Mouse (Mus musculus): Measurements from ENCODE around the gene Gm7579. TPM values are rescaled to one million over a fixed set of nuclear protein-coding genes. Genes with fewer than 3 reads are reported as not detected.
"Not testable (repeated sequence)": the region's sequence is repeated elsewhere in the genome, so short reads cannot be mapped to it uniquely, and the experiment has no call there.

Gene Gm7579
- not detected in 2 replicates for polyA plus RNA-seq (2014; fragmentation: Nextera tagmentation; extraction: Ambion mirVana)

DNA sequence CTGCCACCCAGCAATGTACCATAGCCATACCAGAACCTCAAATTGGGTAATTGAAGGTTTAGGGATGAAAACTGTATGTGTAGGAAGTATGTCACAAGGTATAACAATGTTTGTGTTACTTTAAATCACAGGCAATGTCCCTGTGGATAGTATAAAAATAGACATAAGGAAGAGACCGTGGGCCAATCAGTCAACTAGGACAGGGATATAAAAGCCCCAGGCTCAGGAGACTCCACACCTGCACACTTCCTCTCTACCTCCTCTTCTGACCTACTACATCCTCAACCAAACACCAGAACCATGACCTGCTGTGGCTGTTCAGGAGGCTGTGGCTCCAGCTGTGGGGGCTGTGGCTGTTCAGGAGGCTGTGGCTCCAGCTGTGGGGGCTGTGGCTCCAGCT lies at the start of gene Gm7579:
TSS of gene Gm7579 (plus strand) at position 301 of the 400 bp plus-strand sequence.
- WGBS: 77% methylated on average over 1 of the region's 1 CpGs

DNA sequence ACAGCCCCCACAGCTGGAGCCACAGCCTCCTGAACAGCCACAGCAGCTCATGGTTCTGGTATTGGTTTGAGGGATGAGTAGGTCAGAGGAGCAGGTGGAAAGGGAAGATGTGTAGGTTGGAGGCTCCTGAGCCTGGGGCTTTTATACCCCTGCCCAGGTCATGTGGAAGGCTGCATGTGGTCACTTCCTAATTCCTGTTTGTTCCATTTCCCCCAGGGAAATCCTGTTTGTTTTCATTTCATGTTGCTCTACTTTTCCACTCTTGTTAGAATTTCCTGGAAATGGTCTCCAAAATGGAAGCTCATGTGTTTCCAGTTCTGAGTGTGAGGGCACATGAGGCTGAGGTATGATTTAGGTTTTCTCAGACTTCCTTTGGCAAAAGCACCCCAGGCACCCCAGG lies 46.0 kb upstream of the Gm7579 start, which contains the start of gene Gm4553:
TSS of gene Gm4553 (minus strand) at position 101 of the 400 bp plus-strand sequence.
- H3K4me3 ChIP-seq (ENCODE audit: low read depth, low read length); H3K36me3 ChIP-seq (ENCODE audit: control insufficient read depth, insufficient read depth, low read length): not testable (repeated sequence)

More for the DNA sequence above, at the start of gene Gm7579:
- Histone ChIP-seq H3K4me2 (ENCODE audit: low read length) (no peak within 1 kb of the TSS), H3K36me3 (ENCODE audit: control insufficient read depth, insufficient read depth, low read length) (no peaks in the 10 kb centered on the region), H3K27me3 (replicated peaks; ENCODE audit: control insufficient read depth, insufficient read depth, low read length) (no peaks in the 10 kb centered on the region), H3K9ac (ENCODE audit: low read length) (no peak within 1 kb of the TSS), H3K9me3 (replicated peaks; ENCODE audit: control insufficient read depth, low read length) (no peaks in the 10 kb centered on the region), H3K27ac (ENCODE audit: low read depth, low read length) (no peak within 1 kb of the TSS), H3K4me1 (ENCODE audit: control insufficient read depth, insufficient read depth, low read length) (no peaks in the 10 kb centered on the region), H3K4me3 (ENCODE audit: low read depth, low read length) (no peak within 1 kb of the TSS)
- DNase-seq (ENCODE audit: low spot score) (no peak), ATAC-seq (no peak)

DNA sequence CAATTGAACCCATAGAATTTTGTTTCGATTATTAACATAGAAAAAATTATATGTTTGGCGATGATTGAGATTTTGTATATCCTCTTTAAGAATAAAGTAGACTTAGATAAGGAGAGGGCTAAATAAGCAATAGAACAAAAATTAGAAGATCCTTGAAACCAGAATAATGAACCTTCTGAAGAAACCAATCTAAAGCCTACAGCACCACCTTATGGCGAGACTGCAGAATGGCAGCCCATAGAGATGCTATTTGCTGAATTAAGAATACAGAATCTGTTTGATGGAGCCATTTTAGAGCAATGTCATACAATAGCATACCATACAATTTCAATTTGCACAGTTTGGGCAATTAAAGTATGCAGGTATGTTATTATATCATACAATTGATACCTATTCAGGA lies 41.8 kb upstream of the Gm7579 start:
- 47% methylated on average over 3 of the region's 3 CpGs for WGBS
- no peaks in the 10 kb centered on the region for H3K36me3 ChIP-seq (ENCODE audit: control insufficient read depth, insufficient read depth, low read length)
- DNase-seq (ENCODE audit: low spot score): peak; percentile 80
- no peak overlapping the region for H3K4me3 ChIP-seq (ENCODE audit: low read depth, low read length)
- H3K4me2 ChIP-seq (ENCODE audit: low read length): no peak overlapping the region
- no peaks in the 10 kb centered on the region for H3K27me3 ChIP-seq (replicated peaks; ENCODE audit: control insufficient read depth, insufficient read depth, low read length)
- H3K9me3 ChIP-seq (replicated peaks; ENCODE audit: control insufficient read depth, low read length): no peaks in the 10 kb centered on the region
- no peaks in the 10 kb centered on the region for H3K4me1 ChIP-seq (ENCODE audit: control insufficient read depth, insufficient read depth, low read length)
- no peak overlapping the region for H3K9ac ChIP-seq (ENCODE audit: low read length)
- H3K27ac ChIP-seq (ENCODE audit: low read depth, low read length): no peak overlapping the region
- ATAC-seq: no peak

More for the DNA sequence above, 46.0 kb upstream of the Gm7579 start, which contains the start of gene Gm4553:
- not testable (repeated sequence) for H3K27me3 ChIP-seq (replicated peaks; ENCODE audit: control insufficient read depth, insufficient read depth, low read length); ATAC-seq; H3K4me2 ChIP-seq (ENCODE audit: low read length); H3K4me1 ChIP-seq (ENCODE audit: control insufficient read depth, insufficient read depth, low read length); DNase-seq (ENCODE audit: low spot score); H3K9ac ChIP-seq (ENCODE audit: low read length); H3K9me3 ChIP-seq (replicated peaks; ENCODE audit: control insufficient read depth, low read length); H3K27ac ChIP-seq (ENCODE audit: low read depth, low read length)

DNA sequence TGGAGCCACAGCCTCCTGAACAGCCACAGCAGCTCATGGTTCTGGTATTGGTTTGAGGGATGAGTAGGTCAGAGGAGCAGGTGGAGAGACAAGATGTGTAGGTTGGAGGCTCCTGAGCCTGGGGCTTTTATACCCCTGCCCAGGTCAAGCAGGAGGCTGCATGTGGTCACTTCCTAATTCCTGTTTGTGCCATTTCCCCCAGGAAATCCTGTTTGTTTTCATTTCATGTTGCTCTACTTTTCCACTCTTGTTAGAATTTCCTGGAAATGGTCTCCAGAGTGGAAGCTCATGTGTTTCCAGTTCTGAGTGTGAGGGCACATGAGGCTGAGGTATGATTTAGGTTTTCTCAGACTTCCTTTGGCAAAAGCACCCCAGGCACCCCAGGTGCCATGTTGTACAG lies 35.8 kb upstream of the Gm7579 start, which contains the start of gene Krtap5-2:
TSS of gene Krtap5-2 (minus strand) at position 101 of the 400 bp plus-strand sequence.
- H3K36me3 ChIP-seq (ENCODE audit: control insufficient read depth, insufficient read depth, low read length); DNase-seq (ENCODE audit: low spot score); H3K27me3 ChIP-seq (replicated peaks; ENCODE audit: control insufficient read depth, insufficient read depth, low read length); H3K4me2 ChIP-seq (ENCODE audit: low read length); H3K4me1 ChIP-seq (ENCODE audit: control insufficient read depth, insufficient read depth, low read length); H3K9me3 ChIP-seq (replicated peaks; ENCODE audit: control insufficient read depth, low read length); H3K9ac ChIP-seq (ENCODE audit: low read length); H3K27ac ChIP-seq (ENCODE audit: low read depth, low read length); H3K4me3 ChIP-seq (ENCODE audit: low read depth, low read length); ATAC-seq: not testable (repeated sequence)

DNA sequence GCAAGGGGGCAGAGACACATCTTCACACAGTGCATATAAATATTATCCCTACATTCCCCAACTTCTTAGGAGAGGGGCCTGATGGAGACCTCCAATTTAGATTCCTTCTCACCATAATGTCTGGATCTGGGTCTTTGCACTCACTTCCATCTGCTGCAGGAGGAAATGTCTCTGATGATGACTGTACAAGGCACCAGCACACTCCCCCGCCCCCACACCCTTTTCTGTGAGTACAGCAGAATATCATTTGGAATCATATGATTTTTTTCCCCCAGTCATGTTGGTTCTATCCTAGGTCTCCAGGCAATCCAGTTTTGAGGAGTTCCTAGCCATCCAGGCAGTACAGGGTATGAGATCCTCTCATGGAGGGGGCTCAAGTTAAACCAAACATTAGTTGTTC lies 33.0 kb upstream of the Gm7579 start:
- Histone ChIP-seq H3K27me3 (replicated peaks; ENCODE audit: control insufficient read depth, insufficient read depth, low read length) (no peaks in the 10 kb centered on the region), H3K9me3 (replicated peaks; ENCODE audit: control insufficient read depth, low read length) (no peaks in the 10 kb centered on the region), H3K27ac (ENCODE audit: low read depth, low read length) (no peak overlapping the region), H3K4me1 (ENCODE audit: control insufficient read depth, insufficient read depth, low read length) (no peaks in the 10 kb centered on the region), H3K9ac (ENCODE audit: low read length) (no peak overlapping the region), H3K4me2 (ENCODE audit: low read length) (no peak overlapping the region), H3K36me3 (ENCODE audit: control insufficient read depth, insufficient read depth, low read length) (no peaks in the 10 kb centered on the region), H3K4me3 (ENCODE audit: low read depth, low read length) (no peak overlapping the region)
- 87% methylated on average over 1 of the region's 1 CpGs for WGBS
- ATAC-seq: no peak
- DNase-seq (ENCODE audit: low spot score): no peak

DNA sequence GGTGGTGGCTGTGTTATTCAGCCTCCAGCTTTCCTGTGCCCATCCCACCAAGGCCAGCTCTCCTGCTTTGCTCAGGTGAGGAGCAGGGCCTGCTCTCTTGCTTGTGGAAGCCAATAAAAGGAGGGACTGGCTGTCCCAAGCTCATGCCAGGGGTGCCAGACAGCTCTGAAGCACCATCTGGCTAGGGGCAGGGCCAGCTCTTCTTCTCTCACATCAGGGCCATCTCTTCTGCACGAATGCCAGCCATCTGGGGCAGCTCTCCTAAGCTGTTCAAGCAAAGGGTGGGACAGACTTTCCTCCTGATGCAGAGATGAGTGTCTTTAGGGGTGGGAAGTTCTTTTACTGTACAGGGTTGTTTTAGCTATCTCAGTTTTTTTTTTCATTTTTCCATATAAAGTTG lies 30.6 kb upstream of the Gm7579 start:
- WGBS: 75% methylated on average over 1 of the region's 1 CpGs
- H3K4me1 ChIP-seq (ENCODE audit: control insufficient read depth, insufficient read depth, low read length): no peaks in the 10 kb centered on the region
- DNase-seq (ENCODE audit: low spot score) (no peak), ATAC-seq (no peak)
- no peak overlapping the region for H3K9ac ChIP-seq (ENCODE audit: low read length)
- H3K36me3 ChIP-seq (ENCODE audit: control insufficient read depth, insufficient read depth, low read length): no peaks in the 10 kb centered on the region
- H3K4me2 ChIP-seq (ENCODE audit: low read length): no peak overlapping the region
- no peaks in the 10 kb centered on the region for H3K9me3 ChIP-seq (replicated peaks; ENCODE audit: control insufficient read depth, low read length)
- H3K27ac ChIP-seq (ENCODE audit: low read depth, low read length): no peak overlapping the region
- no peak overlapping the region for H3K4me3 ChIP-seq (ENCODE audit: low read depth, low read length)
- H3K27me3 ChIP-seq (replicated peaks; ENCODE audit: control insufficient read depth, insufficient read depth, low read length): no peaks in the 10 kb centered on the region

DNA sequence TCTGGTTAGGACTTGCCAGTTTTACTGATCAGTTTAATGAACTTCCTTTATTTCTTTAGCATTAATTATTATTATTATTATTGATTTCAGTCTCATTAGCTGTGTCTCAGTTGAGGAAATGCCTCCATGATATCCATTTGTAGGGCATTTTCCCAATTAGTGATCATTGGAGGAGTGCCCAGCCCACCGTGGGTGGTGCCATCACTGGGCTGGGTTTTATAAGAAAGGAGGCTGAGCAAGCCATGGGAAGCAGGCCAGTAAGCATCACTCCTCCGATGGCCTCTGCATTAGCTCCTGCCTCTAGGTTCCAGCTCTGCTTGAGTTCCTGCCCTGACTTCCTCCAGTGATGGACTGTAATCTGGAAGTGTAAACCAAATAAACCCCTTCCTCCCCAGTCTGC lies 23.5 kb upstream of the Gm7579 start:
- Histone ChIP-seq H3K4me3 (ENCODE audit: low read depth, low read length) (no peak overlapping the region), H3K4me1 (ENCODE audit: control insufficient read depth, insufficient read depth, low read length) (no peaks in the 10 kb centered on the region), H3K27ac (ENCODE audit: low read depth, low read length) (no peak overlapping the region), H3K4me2 (ENCODE audit: low read length) (no peak overlapping the region), H3K9me3 (replicated peaks; ENCODE audit: control insufficient read depth, low read length) (no peaks in the 10 kb centered on the region), H3K9ac (ENCODE audit: low read length) (no peak overlapping the region), H3K27me3 (replicated peaks; ENCODE audit: control insufficient read depth, insufficient read depth, low read length) (no peaks in the 10 kb centered on the region), H3K36me3 (ENCODE audit: control insufficient read depth, insufficient read depth, low read length) (no peaks in the 10 kb centered on the region)
- peak; percentile 28 for DNase-seq (ENCODE audit: low spot score)
- no peak for ATAC-seq
- WGBS: 24% methylated on average over 2 of the region's 2 CpGs

DNA sequence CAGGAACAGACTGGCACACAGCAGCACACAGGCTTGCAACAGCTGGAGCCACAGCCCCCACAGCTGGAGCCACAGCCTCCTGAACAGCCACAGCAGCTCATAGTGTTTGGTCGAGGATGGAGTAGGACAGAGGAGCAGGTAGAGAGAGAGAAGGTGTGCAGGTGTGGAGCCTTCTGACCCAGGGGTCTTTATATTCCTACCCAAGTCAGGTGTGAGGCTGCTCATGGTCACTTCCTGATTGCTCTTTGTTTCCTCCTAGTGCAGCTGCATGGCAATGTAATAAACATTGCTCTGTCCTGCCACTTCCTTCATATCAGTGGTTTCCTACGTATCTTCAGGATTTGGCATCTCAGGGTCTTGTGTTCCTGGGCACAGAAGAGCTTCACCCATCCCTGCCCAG lies 21.4 kb upstream of the Gm7579 start, which contains the start of gene Gm10153:
TSS of gene Gm10153 (minus strand) at position 101 of the 400 bp plus-strand sequence.
- no peaks in the 10 kb centered on the region for H3K36me3 ChIP-seq (ENCODE audit: control insufficient read depth, insufficient read depth, low read length)
- WGBS: 44% methylated on average over 2 of the region's 2 CpGs
- no peaks in the 10 kb centered on the region for H3K27me3 ChIP-seq (replicated peaks; ENCODE audit: control insufficient read depth, insufficient read depth, low read length)
- H3K4me3 ChIP-seq (ENCODE audit: low read depth, low read length): no peak within 1 kb of the TSS
- DNase-seq (ENCODE audit: low spot score): no peak
- no peaks in the 10 kb centered on the region for H3K4me1 ChIP-seq (ENCODE audit: control insufficient read depth, insufficient read depth, low read length)
- H3K9ac ChIP-seq (ENCODE audit: low read length): no peak within 1 kb of the TSS
- ATAC-seq: no peak
- H3K4me2 ChIP-seq (ENCODE audit: low read length): no peak within 1 kb of the TSS
- H3K27ac ChIP-seq (ENCODE audit: low read depth, low read length): no peak within 1 kb of the TSS
- H3K9me3 ChIP-seq (replicated peaks; ENCODE audit: control insufficient read depth, low read length): no peaks in the 10 kb centered on the region

DNA sequence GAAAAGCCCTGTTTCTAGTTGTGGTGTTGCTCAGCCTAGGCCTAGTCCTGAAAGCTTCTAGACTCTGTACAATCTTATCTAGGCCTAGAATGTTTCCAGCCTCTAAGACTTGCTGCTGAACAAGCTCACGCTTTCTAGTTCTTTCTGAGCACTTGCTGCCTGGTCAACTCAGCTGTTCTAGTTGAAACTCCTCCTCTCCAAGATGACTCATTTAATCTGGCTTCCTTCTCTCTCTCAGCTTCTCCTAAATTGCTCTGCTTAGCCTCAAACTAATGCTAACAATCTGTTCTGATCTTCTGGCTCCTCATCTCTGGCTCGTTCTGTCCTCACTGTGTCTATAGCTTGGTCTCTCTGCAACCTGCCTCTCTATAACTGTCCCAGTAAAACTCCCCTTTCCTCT lies 12.9 kb upstream of the Gm7579 start:
- Histone ChIP-seq H3K27me3 (replicated peaks; ENCODE audit: control insufficient read depth, insufficient read depth, low read length) (no peaks in the 10 kb centered on the region), H3K9me3 (replicated peaks; ENCODE audit: control insufficient read depth, low read length) (no peaks in the 10 kb centered on the region), H3K4me2 (ENCODE audit: low read length) (no peak overlapping the region), H3K9ac (ENCODE audit: low read length) (no peak overlapping the region), H3K27ac (ENCODE audit: low read depth, low read length) (no peak overlapping the region), H3K4me3 (ENCODE audit: low read depth, low read length) (no peak overlapping the region), H3K4me1 (ENCODE audit: control insufficient read depth, insufficient read depth, low read length) (no peaks in the 10 kb centered on the region), H3K36me3 (ENCODE audit: control insufficient read depth, insufficient read depth, low read length) (no peaks in the 10 kb centered on the region)
- ATAC-seq (no peak), DNase-seq (ENCODE audit: low spot score) (no peak)
- WGBS: 90% methylated on average over 2 of the region's 2 CpGs

Measured in forebrain, embryonic 14.5 days (tissue).